Mouse (Mus musculus): ENCODE data around the gene Elp4. TPM values are rescaled to one million over a fixed set of nuclear protein-coding genes. Genes with fewer than 3 reads are reported as not detected.

The Elp4 gene
- total and polyA plus RNA-seq, 3 experiments, result 15.8 to 16.0 TPM; not detected in 1

DNA sequence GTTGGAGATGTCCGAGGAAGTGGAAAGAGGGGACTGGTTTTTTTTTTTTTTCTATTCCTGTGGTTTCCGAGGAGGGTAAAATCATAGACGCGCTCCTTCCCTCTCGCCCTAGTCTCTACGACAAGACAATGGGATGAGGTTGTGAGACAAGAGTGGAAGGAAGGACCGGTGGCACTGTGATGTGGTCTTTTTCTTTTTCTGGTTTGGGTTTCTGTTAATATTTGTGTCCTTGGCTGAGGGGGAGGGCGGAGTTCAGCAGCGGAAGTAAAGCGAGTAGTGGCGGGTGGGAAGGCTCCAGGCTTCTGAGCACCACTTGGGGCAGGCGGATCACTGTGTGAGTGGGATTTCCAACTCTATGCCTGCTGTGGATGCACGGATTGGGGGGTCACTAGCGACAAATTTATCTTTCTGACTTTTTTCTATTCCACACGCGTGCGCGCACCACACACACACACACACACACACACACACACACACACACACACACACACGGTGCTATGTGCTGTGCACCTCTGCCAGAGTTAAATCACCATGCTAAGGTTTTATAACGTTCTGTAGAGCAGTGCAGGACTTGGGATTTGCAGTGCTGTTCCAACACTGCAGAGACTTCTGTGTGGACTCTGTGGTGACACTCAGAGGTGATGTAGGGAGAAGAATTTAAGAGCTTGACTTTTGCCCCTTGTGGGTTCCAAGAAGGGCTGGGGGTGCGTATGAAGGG is 221.6 kb downstream of the Elp4 start:
- Histone ChIP-seq H3K27me3 (ENCODE audit: control insufficient read depth in 1 of 2, insufficient read depth in 2 of 2, low read length in 2 of 2) (no peaks in the 10 kb centered on the region), H3K79me2 (ENCODE audit: control insufficient read depth, insufficient read depth, low read length, poor library complexity) (no peaks in the 10 kb centered on the region), H3K9me3 (replicated peaks; ENCODE audit: insufficient read depth, low read length) (no peaks in the 10 kb centered on the region), H3K4me1 (ENCODE audit: control insufficient read depth in 1 of 2, insufficient read depth in 2 of 2, low read length in 2 of 2) (peaks cover 0 to 10% of the 10 kb centered on the region in 2 experiments; a peak in 3 of 4 replicates), H3K27ac (ENCODE audit: control insufficient read depth, low read depth, low read length) (no peak overlapping the region), H3K9ac (ENCODE audit: control insufficient read depth, low read depth, low read length, poor library complexity, severe bottlenecking) (no peak overlapping the region), H3K36me3 (ENCODE audit: control insufficient read depth in 1 of 2, insufficient read depth in 2 of 2, low read length in 2 of 2) (peaks cover 1 to 12% of the 10 kb centered on the region in 2 experiments), H3K4me3 (ENCODE audit: control insufficient read depth in 1 of 2, insufficient read depth in 1 of 2, low read depth in 2 of 2, low read length in 2 of 2) (no peak overlapping the region)
- TF ChIP-seq SMC3 (IDR thresholded peaks at IDR 0.05; ENCODE audit: low read depth, low read length) (no peak), MYB (IDR thresholded peaks at IDR 0.05; ENCODE audit: low read depth, low read length) (no peak), ZC3H11A (IDR thresholded peaks at IDR 0.05; ENCODE audit: low read depth, low read length) (no peak), NRF1 (IDR thresholded peaks at IDR 0.05; ENCODE audit: insufficient read depth, low read depth, low read length, poor library complexity, severe bottlenecking) (no peak), CHD2 (IDR thresholded peaks at IDR 0.05; ENCODE audit: low read length) (no peak), EP300 (IDR thresholded peaks at IDR 0.05; ENCODE audit: low read depth in 1 of 2, low read length in 2 of 2) (no peak), TBP (IDR thresholded peaks at IDR 0.05; ENCODE audit: low read depth, low read length) (no peak), ETS1 (IDR thresholded peaks at IDR 0.05; ENCODE audit: low read depth, low read length) (no peak), RCOR1 (IDR thresholded peaks at IDR 0.05; ENCODE audit: low read depth, low read length) (no peak), MAX (IDR thresholded peaks at IDR 0.05; ENCODE audit: low read length) (no peak), ZMIZ1 (IDR thresholded peaks at IDR 0.05; ENCODE audit: low read depth, low read length) (no peak)
- no peak for DNase-seq (ENCODE audit: low read depth, low spot score)

DNA sequence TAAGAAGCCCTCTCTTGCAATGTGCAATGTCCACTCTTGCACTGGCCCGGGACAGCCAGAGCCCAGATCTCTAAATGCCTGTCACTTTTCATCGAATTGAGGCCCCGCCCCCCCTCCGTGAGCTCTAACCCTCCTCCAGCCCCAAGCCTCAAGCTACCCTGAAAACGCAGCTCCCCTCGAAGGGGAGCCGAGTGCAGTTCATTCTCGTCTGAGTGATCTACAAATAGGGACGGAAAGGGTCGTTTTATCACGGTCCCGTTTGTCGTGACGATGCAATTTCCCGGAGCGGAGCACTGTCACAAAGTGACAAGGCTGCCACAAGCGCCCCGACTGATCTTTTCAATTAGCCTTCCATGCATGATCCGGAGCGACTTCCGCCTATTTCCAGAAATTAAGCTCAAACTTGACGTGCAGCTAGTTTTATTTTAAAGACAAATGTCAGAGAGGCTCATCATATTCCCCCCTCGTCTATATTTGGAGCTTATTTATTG is 222.3 kb downstream of the Elp4 start:
- Histone ChIP-seq H3K9me3 (replicated peaks; ENCODE audit: insufficient read depth, low read length) (no peaks in the 10 kb centered on the region), H3K27ac (ENCODE audit: control insufficient read depth, low read depth, low read length) (no peak overlapping the region), H3K79me2 (ENCODE audit: control insufficient read depth, insufficient read depth, low read length, poor library complexity) (peaks cover 3% of the 10 kb centered on the region; the same call in 1 of the 2 replicates), H3K4me1 (ENCODE audit: control insufficient read depth in 1 of 2, insufficient read depth in 2 of 2, low read length in 2 of 2) (peaks cover 0 to 10% of the 10 kb centered on the region in 2 experiments; a peak in 3 of 4 replicates), H3K27me3 (ENCODE audit: control insufficient read depth in 1 of 2, insufficient read depth in 2 of 2, low read length in 2 of 2) (no peaks in the 10 kb centered on the region), H3K36me3 (ENCODE audit: control insufficient read depth in 1 of 2, insufficient read depth in 2 of 2, low read length in 2 of 2) (peaks cover 1 to 12% of the 10 kb centered on the region in 2 experiments), H3K4me3 (ENCODE audit: control insufficient read depth in 1 of 2, insufficient read depth in 1 of 2, low read depth in 2 of 2, low read length in 2 of 2) (no peak overlapping the region), H3K9ac (ENCODE audit: control insufficient read depth, low read depth, low read length, poor library complexity, severe bottlenecking) (no peak overlapping the region)
- no peak for DNase-seq (ENCODE audit: low read depth, low spot score)
- no peak for TF ChIP-seq TCF12 (IDR thresholded peaks at IDR 0.05; ENCODE audit: low read depth, low read length)

All from MEL (cell line).